Mouse (Mus musculus) liver, adult 2 months (tissue): ENCODE data around the gene Mmel1. TPM values are rescaled to one million over a fixed set of nuclear protein-coding genes. Genes with fewer than 3 reads are reported as not detected.

Source experiments
- DNase-seq: peaks from one replicate; pipeline ENCODE4 v3.0.0-alpha.2; 2011; ENCODE audit warnings: low read depth, low spot score; ENCODE audit errors: extremely low read depth
- H3K27ac ChIP-seq: fragments of 200-500 bp; replicated peaks from 2 replicates; pipeline ENCODE4 v1.5.1; 2012; ENCODE audit warnings: low read depth, mild to moderate bottlenecking, control low read depth, inconsistent platforms, low read length; ENCODE audit not compliant: insufficient read depth
- H3K27me3 ChIP-seq: fragments of 200-500 bp; 2 replicates; pipeline ENCODE4 v1.6.1; 2012; ENCODE audit warnings: mild to moderate bottlenecking, moderate library complexity, low read length, inconsistent platforms; ENCODE audit not compliant: control insufficient read depth, insufficient read depth
- H3K36me3 ChIP-seq: fragments of 200-500 bp; 2 replicates; pipeline ENCODE4 v1.6.1; 2012; ENCODE audit warnings: low read length, inconsistent platforms; ENCODE audit not compliant: control insufficient read depth, insufficient read depth
- H3K4me1 ChIP-seq: fragments of 200-500 bp; 2 replicates; pipeline ENCODE4 v1.6.1; 2011; ENCODE audit warnings: low read length; ENCODE audit not compliant: control insufficient read depth, insufficient read depth
- H3K4me3 ChIP-seq: fragments of 200-500 bp; 2 replicates; pipeline ENCODE4 v1.5.1; 2011; ENCODE audit warnings: low read depth, mild to moderate bottlenecking, control low read depth, low read length, moderate library complexity; ENCODE audit not compliant: insufficient read depth
- H3K79me2 ChIP-seq: fragments of 200-500 bp; 2 replicates; pipeline ENCODE4 v1.6.1; 2012; ENCODE audit warnings: inconsistent platforms, mild to moderate bottlenecking, low read length, moderate library complexity; ENCODE audit not compliant: control insufficient read depth, insufficient read depth
- H3K9ac ChIP-seq: fragments of 200-500 bp; 2 replicates; pipeline ENCODE4 v1.6.1; 2012; ENCODE audit warnings: low read depth, mild to moderate bottlenecking, control low read depth, inconsistent platforms, low read length
- CTCF ChIP-seq: fragments of 200-500 bp; IDR thresholded peaks from 2 replicates; pipeline ENCODE4 v1.5.1; 2011; ENCODE audit warnings: low read depth, low read length, control low read depth
- POLR2A ChIP-seq: fragments of 200-500 bp; IDR thresholded peaks from 2 replicates; pipeline ENCODE4 v1.6.1; 2011; ENCODE audit warnings: low read length, control low read depth; ENCODE audit not compliant: insufficient read depth; ENCODE audit errors: extremely low read depth
- WGBS: fragments of 180-500 bp; shearing (Covaris S2); methylation state at CpG from one replicate; pipeline ENCODE4 v1.1.7; 2018; 5-methylcytosine and 5-hydroxymethylcytosine counted together
- polyA plus RNA-seq: library from polyadenylated mRNA; depleted of rRNA; stranded (reverse); fragments of >200 nt; gene quantifications from 2 replicates; pipeline ENCODE4 v1.2.3, GENCODE M21; 2012
- total RNA-seq: library from RNA; depleted of rRNA; stranded (reverse); fragments of >200 nt; gene quantifications from 2 replicates; pipeline ENCODE4 v1.2.3, GENCODE M21; 2014

Mmel1 gene
- total and polyA plus RNA-seq, 2 experiments = 0.04 TPM; not detected in 1

GRCm38 (mm10) chr4:154902371-154902770 is 33.0 kb downstream of the Mmel1 start:
- no peak overlapping the region for H3K27ac ChIP-seq
- TF ChIP-seq POLR2A = no peak
- TF ChIP-seq CTCF = no peak
- DNase-seq = no peak
- H3K27me3 ChIP-seq = no peaks in the 10 kb centered on the region
- no peak overlapping the region for H3K4me3 ChIP-seq
- H3K36me3 ChIP-seq = no peaks in the 10 kb centered on the region
- WGBS = 85% methylated on average over 2 of the region's 2 CpGs
- H3K4me1 ChIP-seq = peaks cover 7% of the 10 kb centered on the region; the same call in 1 of the 2 replicates
- no peaks in the 10 kb centered on the region for H3K79me2 ChIP-seq
- H3K9ac ChIP-seq = no peak overlapping the region

- no peak overlapping the region for H3K27ac ChIP-seq
- peak; percentile 68 for DNase-seq
- no peaks in the 10 kb centered on the region for H3K27me3 ChIP-seq
- H3K36me3 ChIP-seq = no peaks in the 10 kb centered on the region
- 3% methylated on average over 16 of the region's 16 CpGs for WGBS
- no peaks in the 10 kb centered on the region for H3K79me2 ChIP-seq
- H3K9ac ChIP-seq = no peak overlapping the region
- no peaks in the 10 kb centered on the region for H3K4me1 ChIP-seq
- no peak overlapping the region for H3K4me3 ChIP-seq
- TF ChIP-seq POLR2A (no peak), CTCF (no peak)
Observed at GRCm38 (mm10) chr4:154904185-154905071, 35.0 kb downstream of the Mmel1 start.

- Histone ChIP-seq H3K9ac (no peak overlapping the region), H3K79me2 (no peaks in the 10 kb centered on the region), H3K4me1 (peaks cover 8% of the 10 kb centered on the region), H3K27me3 (no peaks in the 10 kb centered on the region), H3K36me3 (no peaks in the 10 kb centered on the region), H3K4me3 (no peak overlapping the region), H3K27ac (no peak overlapping the region)
- TF ChIP-seq POLR2A (no peak), CTCF (peak; percentile 91)
- peak; percentile 64 for DNase-seq
- 41% methylated on average over 17 of the region's 17 CpGs for WGBS
Observed at GRCm38 (mm10) chr4:154907833-154908232, 38.4 kb downstream of the Mmel1 start.

DNA sequence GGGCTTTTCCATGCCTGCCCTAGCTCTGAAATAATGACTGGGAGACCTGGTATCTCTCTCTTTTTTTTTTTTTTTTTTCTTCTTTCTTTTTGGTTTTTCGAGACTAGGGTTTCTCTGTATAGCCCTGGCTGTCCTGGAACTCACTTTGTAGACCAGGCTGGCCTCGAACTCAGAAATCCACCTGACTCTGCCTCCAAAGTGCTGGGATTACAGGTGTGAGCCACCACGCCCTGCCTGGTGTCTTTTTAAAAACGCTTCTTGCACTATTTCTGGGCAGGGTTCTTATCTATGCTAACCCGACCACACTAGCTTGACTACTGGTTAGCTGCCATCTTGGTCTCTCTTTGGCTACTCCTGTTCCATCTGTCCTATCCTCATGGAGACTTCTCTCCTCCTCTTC is 39.1 kb downstream of the Mmel1 start:
- H3K79me2 ChIP-seq = no peaks in the 10 kb centered on the region
- no peak for DNase-seq
- H3K9ac ChIP-seq = no peak overlapping the region
- H3K4me1 ChIP-seq = peaks cover 8% of the 10 kb centered on the region
- H3K36me3 ChIP-seq = no peaks in the 10 kb centered on the region
- H3K27me3 ChIP-seq = no peaks in the 10 kb centered on the region
- no peak overlapping the region for H3K4me3 ChIP-seq
- no peak overlapping the region for H3K27ac ChIP-seq
- 82% methylated on average over 5 of the region's 5 CpGs for WGBS
- no peak for TF ChIP-seq CTCF
- no peak for TF ChIP-seq POLR2A

DNA sequence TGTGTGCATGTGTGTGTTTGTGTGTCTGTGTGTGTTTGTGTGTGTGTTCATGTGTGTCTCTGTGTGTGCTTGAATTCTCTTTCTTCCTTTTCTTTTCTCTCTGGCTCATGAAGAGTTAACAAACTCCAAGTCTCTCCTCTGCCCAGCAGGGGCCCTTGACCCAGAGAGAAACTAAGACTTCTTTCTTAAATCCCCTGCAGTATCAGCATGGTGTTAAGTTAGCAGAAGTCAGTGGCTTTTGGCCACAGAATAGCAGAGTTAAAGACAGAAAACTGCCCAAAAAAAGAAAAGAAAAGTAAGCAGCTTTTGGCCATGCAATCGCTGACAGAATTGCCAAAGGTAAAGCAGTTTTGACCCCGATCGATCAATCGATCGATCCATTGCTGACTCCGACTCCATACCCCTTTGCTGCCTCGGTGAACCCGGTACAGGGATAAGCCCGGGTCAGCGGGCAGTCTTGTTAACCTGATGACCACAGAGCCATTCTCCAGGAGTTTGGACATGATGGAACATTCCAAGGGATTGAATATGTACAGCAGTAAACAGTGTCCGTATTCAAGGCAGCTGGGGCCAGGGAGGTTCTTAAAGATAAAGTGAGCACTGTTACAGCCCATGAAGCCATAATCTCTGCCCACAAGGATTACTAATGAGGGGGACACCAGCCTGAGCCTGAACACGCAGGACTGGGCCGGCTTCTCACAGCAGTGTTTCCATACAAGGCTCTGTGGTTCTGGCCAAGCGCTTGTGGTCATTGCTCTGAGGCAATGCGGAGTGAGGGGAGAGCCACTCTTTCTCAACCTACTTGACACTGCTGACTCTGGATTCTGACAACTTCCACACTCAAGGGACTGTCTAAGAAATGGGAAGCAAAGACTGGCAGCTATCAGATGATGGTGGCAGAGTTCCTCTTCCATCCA is 41.5 kb downstream of the Mmel1 start:
- Histone ChIP-seq H3K79me2 (no peaks in the 10 kb centered on the region), H3K36me3 (no peaks in the 10 kb centered on the region), H3K27ac (peak overlapping the region; percentile 63), H3K4me1 (peaks cover 8% of the 10 kb centered on the region), H3K9ac (no peak overlapping the region), H3K4me3 (no peak overlapping the region), H3K27me3 (no peaks in the 10 kb centered on the region)
- TF ChIP-seq CTCF (no peak), POLR2A (no peak)
- peak; percentile 95 for DNase-seq
- 15% methylated on average over 15 of the region's 15 CpGs for WGBS
